Mouse (Mus musculus): ENCODE results near the gene Chst8.

Chst8 gene

DNA sequence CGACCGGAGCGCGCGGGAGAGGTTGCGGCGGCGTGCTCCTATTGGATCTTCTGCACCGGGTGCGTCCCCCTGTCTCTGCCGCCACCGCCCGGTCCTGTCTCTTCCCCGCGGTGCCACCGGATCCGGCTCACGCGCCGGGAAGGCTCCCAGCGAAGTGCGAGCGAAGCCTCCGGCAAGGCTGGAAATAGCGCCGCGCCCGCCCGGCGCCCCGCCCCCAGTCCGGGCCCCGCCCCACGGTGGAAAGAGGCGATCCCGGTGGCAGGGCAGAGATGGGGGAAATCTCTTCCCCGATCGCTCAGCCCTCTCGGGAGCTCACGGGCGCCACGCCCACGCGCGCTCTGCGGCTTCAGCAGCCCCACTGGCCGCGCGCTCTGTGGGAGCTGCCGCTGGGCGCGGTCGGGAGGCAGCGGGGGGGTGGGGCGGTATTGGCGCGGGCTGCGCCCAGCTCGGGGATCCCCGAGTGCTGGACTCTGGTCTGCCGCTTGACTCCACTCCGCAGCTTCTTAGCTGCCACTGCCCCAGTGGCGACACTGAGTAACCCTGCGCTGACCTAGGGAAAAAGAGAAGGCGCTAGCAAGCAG lies at the start of gene Chst8:
Chst8 (minus strand) TSS at position 181 of the 581 bp plus-strand sequence.
- peak in 1 of 2 experiments; percentile 18 for DNase-seq (ENCODE audit: low spot score in 2 of 2)

DNA sequence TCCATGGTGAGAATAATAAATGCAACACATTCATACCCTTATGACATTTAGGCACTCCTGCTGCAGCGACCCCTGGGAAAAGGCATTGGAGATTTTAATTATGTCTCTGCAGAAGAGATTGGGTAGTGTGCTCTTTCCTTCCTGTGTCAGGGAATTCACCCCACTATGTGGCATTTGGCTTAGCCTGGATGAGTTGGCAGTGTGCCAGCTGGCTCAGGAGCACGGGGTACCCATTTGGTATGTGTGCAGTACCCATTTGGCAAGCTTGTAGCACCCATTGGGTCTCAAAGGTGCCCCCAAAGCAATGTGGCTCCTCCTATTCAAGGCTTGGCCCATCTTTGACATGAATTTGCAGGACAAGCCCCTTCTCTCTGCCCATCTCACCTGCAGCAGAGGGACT lies 45.8 kb upstream of the Chst8 start:
- no peak for DNase-seq (ENCODE audit: low spot score in 2 of 2)

DNA sequence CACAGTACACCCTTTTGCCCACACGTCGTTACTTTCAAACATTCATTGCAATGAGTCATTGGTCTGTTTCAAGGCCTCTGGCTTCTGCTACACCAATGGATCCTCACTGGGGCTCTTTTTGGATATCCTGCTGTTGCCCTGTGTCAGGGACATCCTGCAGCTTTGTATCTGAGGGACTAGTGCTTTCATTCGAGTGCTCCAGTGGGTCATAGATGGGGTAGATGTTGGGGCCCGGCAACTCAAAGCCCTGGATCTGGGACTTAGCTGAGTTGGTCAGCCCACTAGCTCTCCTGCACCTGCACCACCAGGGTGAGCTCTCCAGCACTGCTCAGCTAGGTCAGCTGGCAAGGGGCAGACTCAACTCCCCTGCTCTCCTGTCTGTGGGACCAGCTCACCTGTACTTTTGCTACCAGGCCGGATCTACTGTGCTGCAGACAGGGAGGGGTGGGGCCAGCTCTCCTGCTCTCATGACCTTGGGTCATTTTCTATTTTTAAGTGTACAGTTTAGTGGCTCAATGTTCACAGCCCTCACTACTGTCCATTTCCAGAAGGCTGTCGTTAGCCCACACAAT lies 42.4 kb upstream of the Chst8 start:
- no peak for DNase-seq (ENCODE audit: low spot score in 2 of 2)

DNA sequence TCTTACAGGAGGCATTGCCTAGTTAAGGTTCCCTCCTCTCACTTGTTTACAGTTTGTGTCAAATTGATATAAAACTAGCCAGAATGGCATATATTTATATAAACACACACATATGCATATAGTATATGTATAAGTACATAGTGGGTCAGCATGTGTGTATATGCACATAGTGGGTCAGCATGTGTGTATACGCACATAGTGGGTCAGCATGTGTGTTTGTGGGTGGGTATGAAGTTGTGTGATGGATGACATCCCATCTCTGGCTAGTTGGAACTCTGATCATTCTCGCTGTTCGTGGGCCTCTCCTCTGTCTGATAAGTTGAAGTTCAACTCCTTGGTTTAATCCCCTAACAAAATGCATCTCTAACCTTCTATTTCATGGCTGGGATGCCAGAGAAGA lies 40.9 kb upstream of the Chst8 start:
- no peak for DNase-seq (ENCODE audit: low spot score in 2 of 2)

DNA sequence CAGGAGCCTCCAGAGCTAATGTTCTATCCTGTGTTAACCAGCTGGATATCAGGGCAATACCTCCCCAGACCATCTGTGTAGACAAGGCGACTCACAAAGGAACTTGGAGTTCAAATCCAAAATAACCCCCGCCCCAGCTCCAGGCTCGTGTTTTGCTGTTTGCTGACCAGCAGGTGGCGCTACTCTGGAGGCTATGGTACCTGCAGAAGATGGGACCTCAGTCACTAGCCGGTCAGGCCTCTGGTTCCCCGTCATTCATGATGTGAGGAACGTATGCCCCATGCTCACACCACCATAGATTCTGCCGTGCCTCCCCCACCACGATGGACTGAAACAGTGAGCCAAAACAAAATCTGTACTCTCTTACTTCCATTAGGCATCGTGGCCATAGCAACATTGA lies 37.1 kb upstream of the Chst8 start:
- peak in 1 of 2 experiments; percentile 47 for DNase-seq (ENCODE audit: low spot score in 2 of 2)

DNA sequence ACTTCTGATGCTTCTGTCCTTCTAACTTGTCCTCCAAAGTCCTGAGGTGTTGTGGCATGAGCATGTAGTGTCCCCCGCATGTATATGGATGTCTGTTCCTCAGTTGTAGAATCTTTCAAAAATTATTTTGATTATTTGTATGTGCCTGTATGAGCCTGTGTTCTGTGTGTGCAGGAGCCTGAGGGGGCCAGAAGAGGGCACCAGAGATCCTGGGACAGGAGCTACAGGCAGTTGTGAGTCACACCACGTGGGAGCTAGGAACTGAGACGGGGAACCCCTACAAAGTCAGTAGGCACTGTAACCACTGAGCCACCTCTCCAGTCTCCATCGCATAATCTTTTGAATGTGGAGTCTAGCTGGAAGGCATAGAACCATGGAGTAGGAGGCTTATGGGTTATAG lies 36.3 kb upstream of the Chst8 start:
- DNase-seq (ENCODE audit: low spot score in 2 of 2), result no peak

DNA sequence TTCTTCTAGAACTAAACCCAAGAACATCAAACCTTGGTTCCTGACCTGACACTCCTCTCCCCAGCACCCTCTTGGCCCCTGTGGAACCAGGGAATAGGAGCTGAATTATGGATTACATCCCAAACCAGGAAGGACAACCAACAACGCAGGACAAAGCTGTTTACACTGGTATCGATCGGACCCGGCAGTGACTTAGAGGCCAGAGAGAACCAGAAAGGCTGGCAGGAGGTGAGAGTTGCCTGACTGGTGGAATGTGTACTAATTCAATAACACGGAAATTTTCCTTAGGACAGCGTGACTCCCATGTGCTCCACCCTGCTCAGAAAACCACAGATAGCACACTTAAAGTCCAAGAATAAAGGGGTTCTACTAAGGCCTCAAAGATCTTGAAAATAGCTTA lies 35.4 kb upstream of the Chst8 start:
- no peak for DNase-seq (ENCODE audit: low spot score in 2 of 2)

DNA sequence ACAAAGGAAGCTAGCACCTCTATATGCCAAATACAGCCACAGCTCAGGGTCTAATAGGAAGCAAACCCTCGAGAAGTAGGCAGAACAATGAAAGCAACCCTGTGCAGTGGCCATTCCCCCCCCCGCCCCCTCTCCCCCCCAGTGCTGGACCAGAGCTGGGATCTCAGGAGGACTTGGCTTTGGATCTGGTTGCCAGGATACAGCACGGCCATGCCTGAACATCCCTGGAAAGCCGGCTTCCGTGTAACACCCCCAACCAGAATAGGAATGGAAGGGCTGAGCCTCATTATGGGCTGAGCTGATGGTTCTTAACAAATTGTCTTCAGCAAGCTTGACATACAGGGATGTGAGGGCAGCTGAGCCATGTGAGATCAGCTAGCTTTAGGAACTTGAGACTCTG lies 34.9 kb upstream of the Chst8 start:
- DNase-seq (ENCODE audit: low spot score in 2 of 2), result no peak

DNA sequence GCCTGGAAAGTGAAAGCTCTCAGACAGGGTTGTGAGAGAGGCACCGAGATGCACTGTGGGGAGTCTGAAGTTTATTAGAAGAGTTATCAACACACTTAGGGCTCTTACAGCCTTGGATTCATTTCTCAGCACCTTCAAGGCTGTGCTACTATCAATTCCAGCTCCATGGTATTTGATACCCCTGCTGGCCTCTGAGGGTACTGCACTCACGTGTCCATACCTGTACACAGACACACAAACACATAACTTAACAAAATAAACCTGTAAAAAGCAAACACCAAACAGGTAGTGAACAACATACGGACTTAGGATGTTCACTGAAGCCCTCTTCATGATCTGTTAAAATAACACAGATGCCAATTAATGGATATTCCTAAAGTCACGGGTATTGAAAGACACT lies 26.2 kb upstream of the Chst8 start:
- peak in 1 of 2 experiments; percentile 23 for DNase-seq (ENCODE audit: low spot score in 2 of 2)

DNA sequence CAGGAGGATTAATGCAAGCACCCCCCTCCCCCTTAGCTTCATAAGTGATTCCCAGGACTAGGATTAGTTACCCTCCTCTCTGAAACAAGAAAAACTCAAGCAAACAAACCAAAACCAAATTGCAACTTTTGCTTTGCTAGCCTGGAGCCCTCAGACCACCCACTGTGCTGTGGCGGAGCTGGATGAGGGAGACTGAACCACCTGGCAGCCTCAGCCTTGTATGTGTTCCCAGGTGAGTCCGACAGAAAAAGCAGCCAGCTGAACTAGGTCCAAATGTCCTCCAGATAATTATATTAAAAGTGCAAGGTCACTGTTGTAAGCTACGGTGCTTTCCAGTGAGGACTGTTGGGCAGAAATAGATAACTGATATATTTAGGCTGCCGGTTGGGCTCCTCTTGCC lies 25.7 kb upstream of the Chst8 start:
- no peak for DNase-seq (ENCODE audit: low spot score in 2 of 2)

DNA sequence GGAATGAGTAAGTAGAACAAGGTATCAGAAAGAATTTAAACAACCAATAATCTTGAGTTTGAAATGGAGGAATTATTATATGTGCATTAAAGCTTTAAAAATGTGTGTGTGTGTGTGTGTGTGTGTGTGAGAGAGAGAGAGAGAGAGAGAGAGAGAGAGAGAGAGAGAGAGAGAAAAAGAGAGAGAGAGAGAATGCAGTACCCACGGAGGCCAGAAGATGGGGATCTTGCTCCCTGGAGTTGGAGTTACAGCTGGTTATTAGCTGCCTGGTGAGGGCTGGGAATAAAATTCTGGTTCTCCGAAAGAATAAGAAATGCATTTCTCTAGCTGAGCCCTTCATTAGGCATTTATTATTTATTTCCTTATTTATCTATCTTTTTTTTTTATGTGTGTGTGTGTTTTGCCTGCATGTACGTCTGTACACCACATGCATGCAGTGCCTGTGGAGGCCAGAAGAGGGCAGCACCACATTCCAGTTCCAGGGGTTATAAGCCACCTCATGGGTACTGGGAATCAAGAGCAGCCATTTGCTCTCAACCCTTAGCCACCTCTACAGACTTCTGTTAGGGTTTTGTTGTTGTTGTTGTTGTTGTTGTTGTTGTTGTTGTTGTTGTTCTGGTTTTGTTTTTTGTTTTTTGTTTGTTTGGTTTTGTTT lies 13.9 kb upstream of the Chst8 start:
- DNase-seq (ENCODE audit: low spot score in 2 of 2), result peak in 1 of 2 experiments; percentile 48

DNA sequence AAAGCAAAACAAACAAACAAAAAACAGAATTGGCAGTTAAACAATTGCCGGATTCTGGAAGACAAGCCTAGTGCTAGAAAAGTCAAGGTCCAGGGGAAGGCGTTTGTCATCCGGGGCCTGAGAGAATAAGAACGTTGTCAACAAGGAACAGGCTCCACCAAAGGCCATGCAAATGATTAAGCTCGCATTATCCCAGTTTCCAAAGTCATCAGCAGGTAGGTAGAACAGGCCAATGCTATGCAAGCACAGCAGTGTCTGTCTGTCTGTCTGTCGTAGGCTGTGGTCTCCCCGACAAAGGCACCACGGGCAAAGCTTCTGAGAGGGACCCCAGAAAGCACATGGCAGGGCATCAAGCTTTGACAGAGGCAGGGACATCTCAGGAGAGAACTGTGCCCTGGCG lies 9.1 kb upstream of the Chst8 start:
- no peak for DNase-seq (ENCODE audit: low spot score in 2 of 2)

DNA sequence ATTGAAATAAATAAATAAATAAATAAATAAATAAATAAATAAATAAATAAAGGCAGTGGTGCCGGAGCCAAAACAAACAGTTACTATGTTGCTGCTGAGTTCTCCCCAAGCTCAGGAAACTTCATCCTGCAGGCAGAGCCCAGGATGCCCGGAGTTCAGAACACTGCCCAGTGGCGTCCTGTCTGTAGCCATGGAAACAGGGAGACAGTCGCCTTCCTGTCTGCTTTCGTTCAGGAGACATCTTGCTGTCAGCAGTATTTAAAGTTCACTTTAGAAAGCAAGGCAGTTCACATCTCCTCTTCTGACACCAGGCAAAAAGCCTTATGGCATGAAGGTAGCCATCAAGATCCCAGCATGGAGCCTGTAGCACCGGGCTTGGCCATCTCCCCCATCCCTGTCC lies 8.0 kb upstream of the Chst8 start:
- no peak for DNase-seq (ENCODE audit: low spot score in 2 of 2)

DNA sequence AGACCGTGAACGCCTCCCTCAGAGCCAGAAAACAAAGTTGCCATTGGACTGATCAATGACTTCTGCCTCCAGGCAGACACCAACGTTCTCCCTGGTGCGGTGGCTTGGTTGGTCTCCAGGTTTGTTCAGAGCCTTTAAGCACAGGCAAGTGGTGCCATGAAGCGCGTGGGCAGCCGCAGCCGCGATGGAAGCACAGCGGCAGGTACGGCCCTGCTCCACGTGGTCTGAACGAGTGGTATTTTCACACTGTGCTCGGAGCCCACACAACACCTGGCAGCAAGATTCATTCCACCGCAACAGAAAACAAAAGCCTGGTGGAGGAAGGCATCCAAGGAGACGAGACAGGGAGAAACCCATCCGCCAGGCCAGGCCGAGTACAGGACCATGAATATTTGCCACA lies 7.3 kb upstream of the Chst8 start:
- DNase-seq (ENCODE audit: low spot score in 2 of 2), result no peak

DNA sequence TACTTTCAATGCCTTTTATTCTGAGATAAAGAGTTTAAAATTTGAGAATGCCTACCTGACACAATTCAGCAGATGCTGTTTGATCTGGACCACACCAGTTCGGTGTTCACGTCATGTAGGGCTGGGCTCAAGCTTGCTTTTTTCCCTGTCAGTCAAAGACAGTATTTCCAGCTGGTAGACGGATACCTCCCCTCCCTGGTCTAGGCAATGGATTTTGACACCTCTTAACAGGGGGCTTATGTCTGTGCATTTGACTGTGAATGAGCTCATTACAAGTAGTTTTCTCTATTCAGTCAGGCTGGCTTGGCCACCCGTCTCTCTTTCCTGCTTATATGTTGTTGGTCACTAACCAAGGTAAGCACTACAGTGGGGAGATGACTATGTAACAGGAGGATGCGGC lies 6.1 kb upstream of the Chst8 start:
- no peak for DNase-seq (ENCODE audit: low spot score in 2 of 2)

DNA sequence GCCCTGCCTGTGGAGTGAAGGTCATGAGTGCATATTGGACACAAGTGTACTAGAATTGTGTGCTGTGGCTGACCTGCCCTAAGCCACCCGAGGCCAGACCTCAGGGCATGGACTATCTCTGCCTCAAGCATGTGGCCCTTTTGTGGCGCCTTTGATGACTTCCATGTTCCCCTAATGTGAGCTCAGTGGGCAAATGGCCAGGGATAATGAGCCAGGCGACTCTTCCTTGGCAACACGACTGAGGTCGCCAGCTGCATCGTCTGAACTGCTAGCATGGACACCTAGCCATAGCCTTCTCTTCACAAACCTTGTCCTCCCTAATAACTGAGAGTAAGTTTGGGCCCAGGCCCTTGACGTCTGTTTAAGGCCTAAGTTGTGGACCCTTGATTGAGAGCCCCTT lies 4.5 kb upstream of the Chst8 start:
- no peak for DNase-seq (ENCODE audit: low spot score in 2 of 2)

DNA sequence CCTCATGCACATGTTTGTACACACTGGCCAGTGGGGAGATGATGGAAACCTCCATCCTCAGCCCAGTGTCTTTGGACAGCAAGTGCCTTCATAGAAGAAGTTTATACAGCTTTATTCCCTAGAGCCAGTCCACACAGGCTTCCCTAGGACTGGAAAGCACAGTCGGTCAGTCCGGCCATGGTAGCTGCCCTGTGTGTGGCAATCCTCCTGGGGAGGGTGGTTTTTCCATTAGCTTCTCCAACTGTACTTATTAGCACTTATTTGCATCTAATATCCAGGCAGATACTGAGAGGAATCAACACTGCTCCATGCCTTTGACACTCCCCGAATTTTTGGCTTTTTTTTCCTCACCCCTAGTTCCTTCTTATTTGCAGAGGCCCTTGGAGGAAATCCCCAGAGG lies 2.3 kb upstream of the Chst8 start:
- DNase-seq (ENCODE audit: low spot score in 2 of 2), result no peak

DNA sequence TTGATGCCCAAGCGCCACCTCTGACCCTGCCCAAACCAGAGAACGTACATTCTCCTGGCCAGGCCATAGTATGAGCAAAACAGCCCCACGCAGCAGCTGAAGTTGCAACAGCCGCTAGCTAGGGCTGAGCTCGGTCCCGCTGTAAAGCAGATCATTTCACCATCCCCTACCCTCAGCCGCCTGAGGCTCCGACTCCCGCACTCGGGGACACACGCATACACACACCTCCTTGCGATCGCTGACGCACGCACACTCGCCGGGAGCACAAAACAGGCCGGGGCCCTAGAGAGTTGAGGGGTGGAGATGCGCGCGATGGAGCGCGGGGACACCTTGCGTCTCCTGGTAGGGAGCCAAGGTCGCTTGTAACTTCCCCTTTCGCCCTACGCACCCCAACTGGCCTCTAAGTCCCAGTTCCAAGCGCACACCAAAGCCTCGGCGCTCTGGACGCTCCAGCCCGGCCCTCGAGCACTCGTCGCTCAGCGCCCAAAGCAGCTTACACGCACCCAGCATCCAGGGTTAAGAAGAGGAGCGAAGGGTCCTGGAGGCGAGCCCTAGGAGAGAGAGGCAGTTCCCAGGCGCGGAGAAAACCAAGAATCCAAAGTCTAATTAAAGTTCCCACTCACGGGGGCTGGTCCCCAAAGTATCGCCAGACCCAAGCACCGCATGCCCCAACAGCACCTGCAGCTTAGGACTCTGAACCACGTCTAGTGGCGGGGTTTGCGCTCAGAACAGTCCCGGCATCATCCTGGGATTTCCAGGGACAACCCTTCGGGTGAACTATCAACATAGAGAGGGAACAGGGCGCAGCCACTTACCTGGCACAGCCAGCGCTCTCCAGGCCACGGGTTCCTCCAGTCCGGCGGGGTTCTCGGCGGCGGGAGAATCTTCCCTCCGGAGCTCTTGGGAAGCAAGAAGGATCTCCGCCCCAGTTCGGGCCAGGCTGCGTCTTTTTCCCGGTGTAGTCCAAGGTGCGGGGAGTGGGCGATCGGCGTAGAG lies 682 bp downstream of the Chst8 start:
- no peak for DNase-seq (ENCODE audit: low spot score in 2 of 2)

DNA sequence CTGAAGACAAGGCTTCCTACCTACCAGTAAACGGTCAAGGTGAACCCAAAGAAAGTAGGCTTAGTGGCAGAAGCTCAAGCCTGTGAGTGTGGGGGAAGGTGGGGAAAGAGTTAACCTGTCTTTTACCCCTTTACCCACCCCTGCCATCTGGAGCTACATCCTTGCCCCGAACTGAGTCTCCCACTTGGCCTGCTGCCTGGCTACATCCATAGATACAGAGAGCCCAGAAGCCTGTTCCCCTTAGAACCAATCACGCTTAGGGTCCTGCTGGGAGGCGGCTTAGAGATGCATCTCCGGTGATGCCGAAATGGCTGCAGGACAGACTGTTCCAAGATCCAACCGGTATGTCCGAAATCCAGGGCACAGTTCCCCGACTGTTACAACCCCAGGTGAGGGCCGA lies 1.5 kb downstream of the Chst8 start:
- no peak for DNase-seq (ENCODE audit: low spot score in 2 of 2)

DNA sequence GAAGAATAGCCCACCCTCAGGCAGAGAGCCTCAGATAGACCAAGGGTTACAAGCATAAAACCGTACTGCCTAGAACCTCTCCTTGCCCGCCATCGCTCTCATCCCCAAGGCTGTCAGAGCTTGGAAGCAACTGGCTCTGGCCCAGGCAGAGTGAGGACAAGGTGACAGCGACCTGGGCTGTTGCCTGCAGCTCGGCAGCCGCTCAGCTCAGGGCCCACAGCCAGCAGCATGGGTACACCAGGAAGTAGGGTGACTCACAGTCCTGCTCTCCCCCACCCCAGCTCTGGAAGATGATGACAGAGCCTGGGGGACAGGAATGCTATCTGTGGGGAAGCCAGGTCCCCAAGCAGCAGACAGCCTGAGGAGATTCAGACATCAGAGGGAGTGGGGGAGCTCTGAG lies 6.2 kb downstream of the Chst8 start:
- DNase-seq (ENCODE audit: low spot score in 2 of 2), result no peak

DNA sequence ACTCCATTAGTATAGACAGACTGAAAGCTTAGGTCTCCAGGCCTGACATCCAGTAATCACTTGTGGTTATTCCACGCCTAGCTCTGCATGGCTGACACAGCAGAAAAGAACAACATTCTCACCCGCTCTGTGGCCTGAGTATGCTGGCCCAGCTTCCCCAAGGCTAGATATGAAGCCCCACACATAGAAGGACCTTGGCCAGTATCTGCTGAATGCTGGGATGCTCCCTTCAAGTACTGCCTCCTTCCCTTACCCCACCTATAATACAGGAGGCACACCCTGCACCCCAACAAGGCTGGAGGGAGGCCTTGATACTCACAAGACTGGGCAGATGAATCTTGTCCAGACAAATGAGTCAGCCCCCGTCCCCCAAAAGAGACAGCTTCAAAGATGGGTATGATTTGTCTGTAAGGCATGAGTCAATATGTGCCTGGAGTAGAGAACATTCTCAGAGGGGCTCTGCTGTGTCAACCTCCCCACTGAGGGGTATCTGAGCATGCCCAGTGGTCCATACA lies 6.8 kb downstream of the Chst8 start:
- no peak for DNase-seq (ENCODE audit: low spot score in 2 of 2)

DNA sequence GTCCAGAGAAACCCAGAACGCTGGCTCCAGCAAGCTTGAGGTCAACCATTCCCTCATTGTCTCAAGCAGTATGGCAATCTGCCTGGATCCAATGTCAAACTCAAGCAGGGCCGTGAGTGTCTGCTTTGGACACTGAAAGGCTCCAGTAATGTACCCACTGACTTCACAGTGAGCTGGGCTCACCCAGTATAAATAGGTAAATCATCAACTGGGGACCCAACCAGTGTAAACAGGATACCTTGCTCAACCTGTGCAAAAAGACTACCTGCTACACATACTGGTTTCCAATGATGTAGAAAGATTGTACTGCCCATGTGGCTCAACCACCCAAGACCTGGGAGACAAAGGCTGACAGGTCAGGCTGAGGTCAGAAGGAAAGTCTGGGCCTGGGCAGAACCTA lies 7.5 kb downstream of the Chst8 start:
- DNase-seq (ENCODE audit: low spot score in 2 of 2), result no peak

Data from spleen, postnatal 10 days (tissue).